Mouse (Mus musculus): Measurements from ENCODE around the gene Obox8.

GRCm38 (mm10) chr7:14317209-14317608 is 16.1 kb downstream of the Obox8 start:
- TF ChIP-seq HCFC1 (IDR thresholded peaks at IDR 0.05; ENCODE audit: borderline replicate concordance, insufficient read depth, low read length) (no peak), CHD2 (IDR thresholded peaks at IDR 0.05; ENCODE audit: low read depth, low read length) (no peak), ZNF384 (IDR thresholded peaks at IDR 0.05; ENCODE audit: low read depth, low read length) (no peak), MAFK (IDR thresholded peaks at IDR 0.05; ENCODE audit: insufficient read depth, low read depth, low read length) (no peak), ZC3H11A (IDR thresholded peaks at IDR 0.05; ENCODE audit: borderline replicate concordance, low read depth, low read length) (peak; percentile 97)
